Mouse (Mus musculus) embryonic fibroblast, embryonic 13.5 days (primary cell): ENCODE measurements around the gene Me3.

Experiments used
- CTCF ChIP-seq: IDR thresholded peaks from 2 replicates; pipeline ENCODE4 v1.5.1; 2011; ENCODE audit warnings: mild to moderate bottlenecking, control low read depth, low read length, moderate library complexity, borderline replicate concordance; ENCODE audit not compliant: insufficient read depth
- POLR2A ChIP-seq: IDR thresholded peaks from 2 replicates; pipeline ENCODE4 v1.6.1; 2011; ENCODE audit warnings: low read depth, mild to moderate bottlenecking, control low read depth, low read length, moderate library complexity

- TF ChIP-seq CTCF (no peak), POLR2A (no peak)
Observed at GRCm38 (mm10) chr7:89726712-89727111, 94.5 kb downstream of the Me3 start.
